Mouse (Mus musculus): ENCODE results near the gene Arhgap18. TPM values are rescaled to one million over a fixed set of nuclear protein-coding genes. Genes with fewer than 3 reads are reported as not detected.

Arhgap18 gene
- polyA plus RNA-seq, 1 experiment = 6.2 TPM

DNA sequence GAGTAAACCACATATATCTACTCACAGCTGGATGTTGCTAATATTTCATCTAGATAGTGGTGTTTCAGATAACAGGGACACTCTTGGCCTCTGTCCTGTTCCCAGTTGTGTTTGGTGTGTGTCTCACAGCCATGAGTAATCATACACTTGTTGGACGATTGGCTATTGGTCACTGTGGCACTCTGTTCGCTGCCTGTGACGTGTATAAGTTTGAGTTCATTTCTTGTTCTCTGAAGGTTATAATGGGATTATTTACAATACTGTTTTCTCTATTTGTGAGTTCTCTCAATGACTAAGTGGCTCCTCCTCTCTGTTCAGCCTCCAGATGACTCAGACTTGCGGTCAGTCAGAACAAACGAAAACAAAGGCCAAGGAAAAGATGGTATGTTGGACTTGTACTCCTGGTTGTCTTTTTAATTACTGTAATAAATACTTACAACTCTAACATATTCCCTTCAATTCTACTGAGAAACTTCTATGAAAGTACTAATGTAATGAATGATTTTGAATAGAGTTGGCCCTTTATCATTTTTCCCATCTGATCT is 101.4 kb downstream of the Arhgap18 start:
- TF ChIP-seq POLR2A (IDR thresholded peaks at IDR 0.05; ENCODE audit: extremely low read depth, insufficient read depth, low read length) = no peak
- TF ChIP-seq CTCF (IDR thresholded peaks at IDR 0.05; ENCODE audit: extremely low read depth, insufficient read depth, low read length) = no peak
- Histone ChIP-seq H3K4me1 (ENCODE audit: control insufficient read depth, insufficient read depth, low read length) (no peaks in the 10 kb centered on the region; the same call in 1 of the 2 replicates), H3K4me3 (ENCODE audit: insufficient read depth, low read length) (no peak overlapping the region), H3K27ac (ENCODE audit: insufficient read depth, low read length) (no peak overlapping the region)

DNA sequence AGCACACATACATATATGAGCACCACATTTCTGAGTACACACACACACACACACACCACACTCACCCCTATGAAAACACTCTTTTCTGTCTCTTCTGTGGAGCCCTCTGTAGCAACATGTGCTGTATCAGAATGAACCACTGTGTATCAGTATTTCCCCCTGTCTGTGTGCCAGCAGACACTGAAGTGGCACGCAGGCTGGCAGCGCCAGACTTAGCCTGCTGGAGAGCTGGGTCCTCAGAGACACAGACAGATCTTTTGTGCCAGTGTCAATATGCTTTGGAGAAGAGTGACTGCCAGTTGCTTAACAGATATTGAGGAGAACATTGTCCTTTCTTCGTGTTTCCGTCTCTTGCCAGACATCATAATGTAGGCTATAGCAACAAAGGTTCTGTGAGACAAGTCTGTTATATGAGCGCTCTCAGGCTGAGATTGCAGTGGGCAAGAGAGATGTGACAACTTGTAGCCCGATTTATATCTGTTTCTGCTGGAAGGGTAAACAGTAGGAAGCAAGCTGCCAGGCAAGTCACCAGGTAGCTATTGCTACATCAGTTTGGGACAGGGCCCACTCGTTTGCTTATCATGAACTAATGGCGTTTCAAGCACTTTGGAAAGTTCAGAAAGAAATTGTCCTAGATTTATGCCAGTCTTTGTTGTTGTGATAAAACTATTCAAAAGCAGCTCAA is 102.8 kb downstream of the Arhgap18 start:
- no peak for TF ChIP-seq CTCF (IDR thresholded peaks at IDR 0.05; ENCODE audit: extremely low read depth, insufficient read depth, low read length)
- TF ChIP-seq POLR2A (IDR thresholded peaks at IDR 0.05; ENCODE audit: extremely low read depth, insufficient read depth, low read length) = no peak
- Histone ChIP-seq H3K4me3 (ENCODE audit: insufficient read depth, low read length) (no peak overlapping the region), H3K4me1 (ENCODE audit: control insufficient read depth, insufficient read depth, low read length) (no peaks in the 10 kb centered on the region; the same call in 1 of the 2 replicates), H3K27ac (ENCODE audit: insufficient read depth, low read length) (no peak overlapping the region)

DNA sequence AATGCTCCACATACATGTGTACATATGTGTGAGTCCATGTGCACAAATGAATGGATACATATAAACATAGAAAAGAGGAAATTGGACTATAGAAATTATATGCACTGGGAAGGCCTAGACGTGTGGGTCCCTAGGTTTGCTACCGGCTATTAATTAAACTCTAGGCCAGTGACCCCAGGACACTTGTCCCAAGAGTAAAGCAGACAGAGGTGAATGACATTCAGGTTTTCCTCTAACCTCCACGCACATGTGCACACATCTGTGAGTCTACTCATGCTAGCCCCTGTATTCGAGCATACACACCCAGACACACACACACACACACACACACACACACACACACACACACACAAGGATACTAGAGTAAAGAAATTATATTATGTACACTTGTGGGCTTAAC is 104.4 kb downstream of the Arhgap18 start:
- Histone ChIP-seq H3K4me1 (ENCODE audit: control insufficient read depth, insufficient read depth, low read length) (no peaks in the 10 kb centered on the region; the same call in 1 of the 2 replicates), H3K4me3 (ENCODE audit: insufficient read depth, low read length) (no peak overlapping the region), H3K27ac (ENCODE audit: insufficient read depth, low read length) (no peak overlapping the region)
- TF ChIP-seq CTCF (IDR thresholded peaks at IDR 0.05; ENCODE audit: extremely low read depth, insufficient read depth, low read length) = no peak
- TF ChIP-seq POLR2A (IDR thresholded peaks at IDR 0.05; ENCODE audit: extremely low read depth, insufficient read depth, low read length) = no peak

DNA sequence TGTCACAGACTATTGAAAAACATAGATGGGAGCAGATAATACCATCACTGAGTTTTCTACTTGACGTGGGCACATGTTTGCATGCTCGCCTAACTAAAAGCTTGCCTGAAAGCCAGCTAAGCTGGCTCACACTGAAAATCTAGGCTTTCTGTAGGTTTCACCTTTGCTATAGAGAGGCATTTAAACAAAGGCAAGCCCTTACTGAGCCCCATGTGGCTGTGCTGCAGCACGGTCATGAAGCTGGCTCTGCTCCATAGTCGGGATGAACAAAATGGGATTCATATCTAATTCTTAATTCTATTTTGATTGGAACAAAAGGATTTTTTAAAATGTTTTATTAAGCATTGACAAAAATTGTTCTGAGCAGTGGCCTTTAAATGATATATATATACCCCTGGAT is 105.3 kb downstream of the Arhgap18 start:
- H3K27ac ChIP-seq (ENCODE audit: insufficient read depth, low read length) = no peak overlapping the region
- TF ChIP-seq CTCF (IDR thresholded peaks at IDR 0.05; ENCODE audit: extremely low read depth, insufficient read depth, low read length) (no peak), POLR2A (IDR thresholded peaks at IDR 0.05; ENCODE audit: extremely low read depth, insufficient read depth, low read length) (no peak)
- no peaks in the 10 kb centered on the region; the same call in 1 of the 2 replicates for H3K4me1 ChIP-seq (ENCODE audit: control insufficient read depth, insufficient read depth, low read length)
- H3K4me3 ChIP-seq (ENCODE audit: insufficient read depth, low read length) = no peak overlapping the region

DNA sequence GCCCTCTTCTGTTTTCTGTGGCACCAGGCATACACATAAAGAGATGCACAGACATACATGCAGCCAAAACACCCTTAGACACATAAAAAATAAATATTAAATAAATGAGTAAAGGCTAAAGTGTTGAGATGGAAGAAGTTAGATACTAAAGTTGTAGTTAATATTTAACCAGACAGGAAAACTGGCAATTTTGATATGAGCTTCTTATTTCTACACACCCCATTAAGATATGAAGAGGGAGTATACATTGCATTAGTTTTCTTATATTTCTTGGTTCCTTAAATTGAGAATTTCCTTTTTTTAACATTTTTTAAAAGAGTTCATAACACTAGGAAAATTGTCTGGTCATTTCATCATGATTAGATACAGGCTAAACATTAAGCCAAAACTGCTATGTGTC is 108.0 kb downstream of the Arhgap18 start:
- Histone ChIP-seq H3K4me1 (ENCODE audit: control insufficient read depth, insufficient read depth, low read length) (no peaks in the 10 kb centered on the region; the same call in 1 of the 2 replicates), H3K27ac (ENCODE audit: insufficient read depth, low read length) (no peak overlapping the region), H3K4me3 (ENCODE audit: insufficient read depth, low read length) (no peak overlapping the region)
- TF ChIP-seq CTCF (IDR thresholded peaks at IDR 0.05; ENCODE audit: extremely low read depth, insufficient read depth, low read length) (no peak), POLR2A (IDR thresholded peaks at IDR 0.05; ENCODE audit: extremely low read depth, insufficient read depth, low read length) (no peak)

DNA sequence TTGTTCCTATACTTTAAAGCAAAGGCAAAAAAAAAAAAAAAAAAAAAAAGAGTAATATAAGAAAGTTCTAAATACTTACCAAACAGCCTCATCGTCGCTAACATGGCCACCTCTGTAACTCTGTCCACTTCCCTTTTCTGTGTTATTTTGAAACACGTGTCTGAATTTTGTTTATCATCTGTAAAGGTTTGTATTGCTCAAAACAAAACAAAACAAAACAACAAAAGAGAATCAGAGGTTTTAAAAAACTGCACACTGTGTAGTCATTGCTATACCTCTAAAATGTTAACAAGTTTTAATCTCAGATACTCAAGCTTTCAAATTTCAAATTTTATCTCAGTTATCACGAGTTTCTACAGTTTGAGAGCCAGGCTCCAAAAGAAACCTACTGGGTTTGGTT is 109.0 kb downstream of the Arhgap18 start:
- no peak for TF ChIP-seq CTCF (IDR thresholded peaks at IDR 0.05; ENCODE audit: extremely low read depth, insufficient read depth, low read length)
- no peak for TF ChIP-seq POLR2A (IDR thresholded peaks at IDR 0.05; ENCODE audit: extremely low read depth, insufficient read depth, low read length)
- Histone ChIP-seq H3K4me1 (ENCODE audit: control insufficient read depth, insufficient read depth, low read length) (no peaks in the 10 kb centered on the region; the same call in 1 of the 2 replicates), H3K4me3 (ENCODE audit: insufficient read depth, low read length) (no peak overlapping the region), H3K27ac (ENCODE audit: insufficient read depth, low read length) (no peak overlapping the region)

DNA sequence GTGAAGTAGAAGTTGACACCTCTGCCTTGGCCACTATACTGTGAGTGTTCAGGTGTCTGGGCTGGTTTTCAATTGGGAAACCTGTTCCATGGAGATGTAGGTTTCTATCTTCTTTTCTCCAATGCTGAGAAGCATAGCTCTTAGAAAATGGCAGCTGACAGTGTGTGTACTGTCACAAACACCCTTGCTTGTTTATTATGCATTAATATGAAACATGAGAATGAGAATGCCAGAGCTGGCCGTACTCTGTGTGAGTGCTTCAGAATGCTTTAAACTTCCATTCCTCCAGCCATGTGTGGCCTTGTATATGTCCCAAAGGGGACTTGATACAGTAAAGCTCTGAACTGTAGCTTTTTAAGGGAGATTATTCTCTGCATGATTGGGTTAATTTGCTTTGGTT is 110.8 kb downstream of the Arhgap18 start:
- TF ChIP-seq POLR2A (IDR thresholded peaks at IDR 0.05; ENCODE audit: extremely low read depth, insufficient read depth, low read length) (no peak), CTCF (IDR thresholded peaks at IDR 0.05; ENCODE audit: extremely low read depth, insufficient read depth, low read length) (no peak)
- Histone ChIP-seq H3K4me3 (ENCODE audit: insufficient read depth, low read length) (no peak overlapping the region), H3K4me1 (ENCODE audit: control insufficient read depth, insufficient read depth, low read length) (no peaks in the 10 kb centered on the region), H3K27ac (ENCODE audit: insufficient read depth, low read length) (no peak overlapping the region)

DNA sequence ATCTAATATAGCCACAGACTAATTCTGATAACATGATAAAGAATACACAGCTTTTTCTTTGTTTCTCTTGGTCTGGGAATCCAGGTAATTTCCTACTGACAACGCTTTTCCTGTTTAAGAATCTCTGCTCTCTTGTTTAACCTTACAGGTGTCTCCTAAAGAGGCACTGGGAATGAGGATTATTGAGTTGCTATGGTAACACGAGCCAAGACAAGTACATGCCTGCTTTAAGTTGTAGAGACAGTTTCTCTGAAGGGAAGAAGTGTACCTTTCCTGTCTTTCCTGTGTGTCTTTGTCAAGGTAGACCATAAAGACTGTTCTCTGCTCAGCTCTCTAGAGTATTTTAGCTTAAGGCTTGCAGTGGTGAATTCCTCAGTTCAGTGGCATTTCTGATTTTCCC is 117.6 kb downstream of the Arhgap18 start:
- no peaks in the 10 kb centered on the region for H3K4me1 ChIP-seq (ENCODE audit: control insufficient read depth, insufficient read depth, low read length)
- TF ChIP-seq POLR2A (IDR thresholded peaks at IDR 0.05; ENCODE audit: extremely low read depth, insufficient read depth, low read length) (no peak), CTCF (IDR thresholded peaks at IDR 0.05; ENCODE audit: extremely low read depth, insufficient read depth, low read length) (no peak)
- no peak overlapping the region for H3K4me3 ChIP-seq (ENCODE audit: insufficient read depth, low read length)
- H3K27ac ChIP-seq (ENCODE audit: insufficient read depth, low read length) = no peak overlapping the region

DNA sequence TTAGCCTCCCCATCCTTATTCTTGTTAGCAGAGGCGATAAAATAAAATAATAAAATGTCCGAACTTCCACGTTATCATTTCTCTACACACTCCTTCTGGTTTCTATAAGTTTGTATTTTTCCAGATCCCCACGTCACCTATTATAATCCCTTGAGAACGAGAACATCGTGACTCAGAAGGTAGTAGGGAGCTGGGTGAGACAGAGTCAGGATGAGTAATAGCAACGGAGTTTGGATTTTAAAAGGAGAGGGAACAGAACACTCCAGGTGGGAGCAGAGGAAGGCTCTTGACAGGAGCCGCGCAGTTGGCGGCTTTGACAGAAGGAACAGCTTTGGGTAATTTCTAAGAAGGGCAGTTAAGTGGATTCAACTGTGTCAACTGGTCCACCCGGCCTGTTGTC is 124.1 kb downstream of the Arhgap18 start:
- H3K4me3 ChIP-seq (ENCODE audit: insufficient read depth, low read length) = no peak overlapping the region
- H3K27ac ChIP-seq (ENCODE audit: insufficient read depth, low read length) = no peak overlapping the region
- H3K4me1 ChIP-seq (ENCODE audit: control insufficient read depth, insufficient read depth, low read length) = no peaks in the 10 kb centered on the region; the same call in 1 of the 2 replicates
- TF ChIP-seq CTCF (IDR thresholded peaks at IDR 0.05; ENCODE audit: extremely low read depth, insufficient read depth, low read length) (no peak), POLR2A (IDR thresholded peaks at IDR 0.05; ENCODE audit: extremely low read depth, insufficient read depth, low read length) (no peak)

Data from cortical plate, adult 2 months (tissue).